Mouse (Mus musculus) testis, postnatal 14 days (tissue): ENCODE data around the gene Adgb.
"Not testable (repeated sequence)": the region's sequence is repeated elsewhere in the genome, so short reads cannot be mapped to it uniquely, and the experiment has no call there.

ENCODE experiments used
- DNase-seq: peaks from one replicate; pipeline ENCODE4 v3.0.0; 2021; ENCODE audit warnings: low spot score

Adgb gene

GRCm38 (mm10) chr10:10471961-10472610, at the start of gene Adgb:
Gene Adgb (minus strand): TSS chr10:10472326.
- peak; percentile 72 for DNase-seq

DNA sequence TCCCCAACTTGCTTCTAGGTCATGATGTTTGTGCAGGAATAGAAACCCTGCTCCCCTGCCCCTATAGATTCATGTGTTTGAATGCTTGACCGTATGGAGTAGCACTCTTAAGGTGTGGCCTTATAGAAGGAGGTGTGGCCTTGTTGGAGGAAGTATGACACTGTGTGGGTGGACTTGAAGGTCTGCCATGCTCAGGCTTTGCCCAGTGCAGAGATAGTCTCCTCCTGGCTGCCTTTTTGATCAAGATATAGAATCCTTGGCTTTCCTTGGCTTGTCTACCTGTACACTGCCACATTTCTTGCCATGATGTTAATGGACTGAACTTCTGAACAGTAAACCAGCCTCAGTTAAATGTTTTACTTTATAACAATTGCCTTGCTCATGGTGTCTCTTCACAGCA, 8.0 kb upstream of the Adgb start:
- DNase-seq = no peak

GRCm38 (mm10) chr10:10477429-10477828, 5.3 kb upstream of the Adgb start:
- DNase-seq = not testable (repeated sequence)

- no peak for DNase-seq
These were observed 4.8 kb upstream of the Adgb start for GRCm38 (mm10) chr10:10476956-10477355.

DNA sequence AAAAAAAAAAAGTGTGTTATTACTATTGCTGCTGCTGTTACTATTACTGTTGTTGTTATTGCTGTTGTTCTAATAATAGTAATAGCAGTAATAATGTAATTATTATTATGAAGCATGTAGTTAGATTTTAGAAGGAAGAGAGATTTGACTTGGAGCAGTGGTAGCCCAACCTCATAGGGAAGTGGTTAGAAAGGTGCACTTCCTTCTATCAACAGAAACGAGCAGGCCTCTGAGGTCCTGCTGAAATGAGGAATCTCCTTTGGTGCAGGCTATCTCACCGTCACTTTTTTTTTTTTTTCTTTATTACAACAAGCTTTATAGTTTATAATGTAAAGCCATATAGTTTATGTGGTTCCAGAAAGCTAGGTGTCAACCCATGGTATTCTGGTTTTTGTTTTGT, 4.4 kb upstream of the Adgb start:
- no peak for DNase-seq

DNA sequence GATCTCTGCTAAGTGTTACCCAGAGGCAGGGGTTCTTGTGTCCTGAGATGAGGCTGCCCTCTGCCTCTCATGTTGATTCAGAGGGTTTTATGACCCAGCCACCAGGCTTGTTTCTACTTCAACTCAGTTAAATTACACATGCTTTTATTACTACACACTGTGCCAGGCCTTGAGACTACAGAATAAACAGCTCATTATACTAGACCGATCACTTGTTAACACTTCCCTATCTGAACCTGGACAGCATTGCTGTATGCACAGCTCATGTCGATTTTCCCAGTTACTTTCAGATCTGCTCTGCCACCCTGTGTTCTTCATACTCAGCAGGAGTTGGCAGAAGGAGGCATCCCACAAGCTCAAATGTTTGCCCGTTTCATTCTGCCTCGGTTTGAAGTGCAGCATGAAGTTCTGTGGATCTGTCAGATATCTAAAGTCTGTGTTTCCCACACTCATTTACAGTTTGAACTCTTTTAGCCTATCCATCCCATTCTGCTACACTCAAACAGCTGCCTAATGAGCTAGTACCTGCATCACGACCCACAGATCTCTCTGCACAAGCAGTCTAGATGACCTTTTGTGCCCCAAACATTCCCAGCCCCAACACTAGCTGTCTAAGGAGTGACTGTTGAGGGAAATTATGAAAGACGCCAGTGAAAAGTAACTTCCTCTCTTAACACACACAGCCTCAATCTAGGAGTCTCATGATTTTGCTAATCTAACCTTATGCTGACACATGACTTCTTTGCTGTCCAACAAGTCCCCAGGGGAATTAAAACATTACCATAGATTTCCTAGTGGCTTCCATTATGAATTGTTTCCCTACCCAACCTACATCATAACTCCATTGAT, 3.2 kb downstream of the Adgb start:
- no peak for DNase-seq

DNA sequence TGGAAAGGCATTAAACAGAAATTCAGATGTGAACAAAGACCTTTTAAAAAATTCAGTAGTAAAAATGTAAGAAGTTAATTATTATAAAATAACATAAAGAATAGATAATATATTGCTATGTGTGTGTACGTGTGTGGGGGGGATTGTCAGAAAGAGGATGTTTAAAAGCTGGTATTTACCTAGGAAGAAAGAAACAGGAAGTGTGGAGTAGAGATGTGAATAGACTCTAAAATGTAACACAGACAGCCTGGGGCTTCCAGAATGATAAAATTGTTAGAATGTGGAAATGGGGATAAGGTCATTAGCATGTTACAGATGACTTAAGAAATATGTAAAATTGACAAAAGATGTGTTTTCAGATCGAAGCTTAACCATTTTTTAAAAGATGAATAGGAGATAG, 12.0 kb downstream of the Adgb start:
- DNase-seq = no peak

- DNase-seq = no peak
These were observed 15.1 kb downstream of the Adgb start for GRCm38 (mm10) chr10:10456991-10457390.

GRCm38 (mm10) chr10:10449067-10449466, 23.1 kb downstream of the Adgb start:
- no peak for DNase-seq

GRCm38 (mm10) chr10:10444841-10445466, 27.2 kb downstream of the Adgb start:
- DNase-seq = no peak

GRCm38 (mm10) chr10:10443558-10443957, 28.6 kb downstream of the Adgb start:
- no peak for DNase-seq

DNA sequence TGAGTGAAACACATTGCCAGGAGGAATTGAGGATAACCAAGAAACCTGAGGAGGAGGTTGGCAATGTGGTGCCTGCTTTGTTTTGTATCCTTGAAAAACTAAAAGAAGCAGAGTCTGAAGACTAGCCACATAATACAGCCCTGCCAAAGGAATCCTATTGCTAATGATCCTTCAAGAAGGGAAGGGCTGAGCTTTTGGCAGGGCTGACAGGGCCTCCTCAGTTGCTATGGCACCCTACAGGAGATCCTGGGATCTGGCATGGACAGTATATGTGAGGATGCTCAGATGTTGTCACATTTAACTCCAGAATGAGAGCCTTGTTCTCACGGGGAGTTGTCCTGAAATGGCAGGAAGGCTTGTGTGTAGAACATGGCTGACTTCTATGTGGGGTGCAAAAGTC, 37.1 kb downstream of the Adgb start:
- no peak for DNase-seq

DNA sequence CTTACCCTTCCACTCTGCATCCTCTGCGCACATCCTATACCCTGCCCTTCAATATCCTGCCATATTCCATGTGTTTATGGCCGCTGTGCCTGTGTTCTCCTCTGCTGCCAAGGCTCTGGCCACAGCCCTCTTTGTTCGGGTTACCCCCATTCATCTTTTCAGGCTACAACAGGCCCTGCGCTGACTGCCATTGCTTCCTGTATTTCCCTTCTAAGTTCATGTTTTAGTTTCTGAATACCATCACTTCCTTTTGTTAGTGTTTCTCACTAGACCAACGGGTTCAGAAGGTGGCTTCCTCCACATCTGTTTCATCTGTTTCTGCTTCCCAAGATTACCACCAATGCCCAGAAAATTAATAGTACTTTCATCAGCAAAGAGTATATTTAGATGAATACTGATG, 42.5 kb downstream of the Adgb start:
- no peak for DNase-seq

- no peak for DNase-seq
These were observed 43.1 kb downstream of the Adgb start for GRCm38 (mm10) chr10:10429032-10429431.

DNA sequence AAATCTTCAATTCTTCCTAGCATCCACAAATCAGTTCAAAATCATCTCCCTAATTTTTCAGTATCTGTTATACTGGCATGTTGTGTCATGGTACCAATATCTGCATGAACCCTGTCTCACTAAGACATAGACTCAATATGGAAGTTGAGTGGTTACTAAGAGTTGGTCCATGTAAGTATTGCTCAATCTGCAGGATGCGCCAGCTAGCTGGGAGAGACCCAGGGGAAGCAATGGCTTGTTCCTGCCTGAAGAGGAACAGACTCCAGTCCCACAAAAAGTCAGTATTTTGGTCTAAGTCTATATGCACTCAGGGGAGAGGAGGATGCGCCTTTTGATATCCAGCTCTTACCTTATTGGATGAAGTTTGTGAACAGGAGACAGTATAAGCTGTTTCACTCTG, 47.7 kb downstream of the Adgb start:
- no peak for DNase-seq

- DNase-seq = no peak
These were observed 61.1 kb downstream of the Adgb start for GRCm38 (mm10) chr10:10411046-10411445.

GRCm38 (mm10) chr10:10408166-10408565, 64.0 kb downstream of the Adgb start:
- DNase-seq = no peak

DNA sequence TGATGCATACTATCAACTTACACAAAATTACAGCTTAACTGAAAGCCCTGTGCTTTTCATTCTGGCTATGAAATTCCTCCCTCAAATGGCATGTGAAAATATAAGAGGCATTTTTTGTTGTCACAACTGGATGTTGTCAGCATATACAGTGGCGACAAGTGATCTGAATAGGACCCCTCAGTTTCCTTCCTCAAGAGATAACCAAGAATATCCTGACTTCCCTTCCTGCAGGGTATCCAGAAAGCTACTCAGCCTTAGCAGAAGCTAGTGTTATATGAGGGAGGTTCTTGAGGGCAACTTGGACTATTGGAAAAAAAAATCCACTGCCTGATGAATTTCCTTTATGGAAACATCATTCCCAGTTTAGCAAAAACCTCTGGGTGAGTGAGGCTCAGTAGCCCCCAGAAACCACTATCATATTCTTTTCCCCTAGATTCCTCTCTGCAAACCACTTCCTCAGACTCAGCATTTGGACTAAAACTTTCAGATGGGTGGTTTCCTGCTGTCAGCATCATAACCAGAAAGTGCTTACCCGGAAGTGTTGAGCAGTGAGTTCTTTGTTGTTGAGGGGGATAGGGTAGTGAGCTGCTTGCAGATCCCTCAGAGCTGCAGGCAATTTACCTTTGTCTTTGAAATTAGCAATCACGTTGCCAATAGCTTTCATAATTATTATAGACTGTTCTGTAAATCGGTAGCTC, 76.2 kb downstream of the Adgb start:
- DNase-seq = no peak

DNA sequence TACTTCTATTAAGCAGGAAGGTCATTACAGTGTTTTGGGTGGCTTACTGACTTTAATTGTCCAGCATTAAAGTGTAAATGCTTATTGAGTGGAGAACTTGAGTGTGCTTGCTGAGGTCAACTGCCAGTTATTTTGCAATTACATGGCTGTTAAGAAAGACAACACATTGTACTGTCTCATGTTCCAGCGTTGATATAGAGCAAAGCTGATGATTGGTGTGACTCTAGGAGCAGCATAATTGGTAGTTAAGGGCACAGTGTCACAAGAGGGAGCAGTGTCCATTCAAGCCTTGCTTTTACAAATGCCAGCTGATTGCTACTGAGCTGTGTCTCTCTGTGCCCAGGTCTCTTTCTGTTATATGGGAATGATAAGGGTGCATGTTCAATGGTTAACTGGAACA, 97.5 kb downstream of the Adgb start:
- no peak for DNase-seq

- DNase-seq = no peak
These were observed 108.1 kb downstream of the Adgb start for GRCm38 (mm10) chr10:10364025-10364424.

GRCm38 (mm10) chr10:10355605-10356227, 116.4 kb downstream of the Adgb start:
- DNase-seq = no peak

- DNase-seq = no peak
These were observed 119.9 kb downstream of the Adgb start for GRCm38 (mm10) chr10:10352184-10352583.
